In the genomic region with DNA sequence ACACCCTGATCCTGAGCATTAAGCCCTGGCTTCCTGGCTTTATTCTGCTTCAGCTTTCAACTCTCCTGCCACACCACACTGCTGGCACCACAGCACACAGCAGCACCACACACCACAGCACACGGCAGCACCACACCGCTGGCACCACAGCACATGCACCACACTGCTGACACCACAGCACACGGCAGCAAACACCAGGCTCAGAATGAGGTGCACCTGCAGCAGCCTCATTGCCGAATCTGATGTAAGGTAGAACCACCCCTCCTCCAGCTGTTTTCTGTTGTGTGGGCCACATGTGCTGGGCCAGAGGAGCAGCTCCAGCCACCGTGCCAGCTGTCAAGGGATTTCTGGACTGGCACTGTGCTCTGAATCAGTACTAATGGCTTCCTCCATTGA, we compare ENCODE assay signal across 12 mouse cellular contexts. TPM values are rescaled to one million over a fixed set of nuclear protein-coding genes. Genes with fewer than 3 reads are reported as not detected.
DNase-seq lines count a peak whose midpoint lies in the region; ATAC-seq and TF ChIP-seq lines count a peak whose summit lies in the region.
"Had no signal": no experiment of that assay in that cellular context is flagged by ENCODE, and none has a peak within 500 bp of the region (broad histone marks: within the 10 kb centered on the region; RNA-seq: fewer than 3 reads in every experiment).

No protein-coding gene starts in this region.

- H3K36me3 ChIP-seq in erythroblast, embryonic 14.5 days (ENCODE audit: control insufficient read depth) = peaks cover 73% of the 10 kb centered on the region
- H3K36me3 ChIP-seq in limb, embryonic 14.5 days (ENCODE audit: control insufficient read depth, insufficient read depth, low read length) = peaks cover 52% of the 10 kb centered on the region
- H3K36me3 ChIP-seq in limb, embryonic 10.5 days = peaks cover 94% of the 10 kb centered on the region
- no peaks in the 10 kb centered on the region for H3K36me3 ChIP-seq in hindbrain, embryonic 16.5 days (ENCODE audit: control insufficient read depth, insufficient read depth, low read length)
- H3K36me3 ChIP-seq: stomach, embryonic 15.5 days had no signal

- H3K9me3 ChIP-seq in erythroblast, embryonic 14.5 days (ENCODE audit: control insufficient read depth, low read length) = no peaks in the 10 kb centered on the region
- no peaks in the 10 kb centered on the region for H3K9me3 ChIP-seq in limb, embryonic 14.5 days (ENCODE audit: control insufficient read depth, low read length)
- H3K9me3 ChIP-seq in limb, embryonic 10.5 days (replicated peaks) = no peaks in the 10 kb centered on the region
- no peaks in the 10 kb centered on the region for H3K9me3 ChIP-seq in hindbrain, embryonic 16.5 days (ENCODE audit: control insufficient read depth, low read length)
- H3K9me3 ChIP-seq: limb, embryonic 15.5 days; neural tube, embryonic 12.5 days; stomach, embryonic 15.5 days had no signal

- H3K4me3 ChIP-seq in erythroblast, embryonic 14.5 days (replicated peaks) = peak overlapping the region; percentile 36
- H3K4me3 ChIP-seq in limb, embryonic 14.5 days (replicated peaks; ENCODE audit: low read length) = no peak overlapping the region
- H3K4me3 ChIP-seq in limb, embryonic 10.5 days = no peak overlapping the region
- H3K4me3 ChIP-seq in hindbrain, embryonic 16.5 days (ENCODE audit: low read length) = no peak overlapping the region
- H3K4me3 ChIP-seq: limb, embryonic 15.5 days; neural tube, embryonic 12.5 days; stomach, embryonic 15.5 days had no signal

- no peak overlapping the region for H3K4me2 ChIP-seq in limb, embryonic 14.5 days (replicated peaks; ENCODE audit: low read depth, low read length, severe bottlenecking)
- no peak overlapping the region for H3K4me2 ChIP-seq in hindbrain, embryonic 16.5 days (ENCODE audit: low read length)
- H3K4me2 ChIP-seq: limb, embryonic 15.5 days; neural tube, embryonic 12.5 days; stomach, embryonic 15.5 days had no signal

- no peak for TF ChIP-seq POLR2A in limb, embryonic 14.5 days (IDR thresholded peaks at IDR 0.05; ENCODE audit: borderline replicate concordance, extremely low read depth, insufficient read depth, insufficient read length)

- H3K27me3 ChIP-seq in erythroblast, embryonic 14.5 days (ENCODE audit: control insufficient read depth) = no peaks in the 10 kb centered on the region
- no peaks in the 10 kb centered on the region for H3K27me3 ChIP-seq in limb, embryonic 14.5 days (ENCODE audit: control insufficient read depth, insufficient read depth, low read length)
- H3K27me3 ChIP-seq in limb, embryonic 10.5 days (ENCODE audit: low read depth, poor library complexity, severe bottlenecking) = no peaks in the 10 kb centered on the region
- H3K27me3 ChIP-seq in hindbrain, embryonic 16.5 days (replicated peaks; ENCODE audit: control insufficient read depth, insufficient read depth, low read length) = no peaks in the 10 kb centered on the region
- H3K27me3 ChIP-seq: limb, embryonic 15.5 days; neural tube, embryonic 12.5 days; stomach, embryonic 15.5 days had no signal

- 67% methylated on average over 5 of the region's 5 CpGs for WGBS in limb, embryonic 14.5 days
- 83% methylated on average over 5 of the region's 5 CpGs for WGBS in limb, embryonic 10.5 days
- 62% methylated on average over 5 of the region's 5 CpGs for WGBS in hindbrain, embryonic 16.5 days

- ATAC-seq in erythroblast, adult 5-6 weeks (replicated peaks; ENCODE audit: low FRiP score, poor library complexity, severe bottlenecking) = no peak
- ATAC-seq in limb, embryonic 14.5 days (ENCODE audit: low FRiP score, low read depth) = 0 out of 2 replicates have a peak, but pooled peaks have one; percentile 3
- 0 out of 2 replicates have a peak, but pooled peaks have one; percentile 53 for ATAC-seq in hindbrain, embryonic 16.5 days
- no peak for ATAC-seq in erythroid progenitor cell, adult 5-6 weeks (replicated peaks; ENCODE audit: low FRiP score, poor library complexity, severe bottlenecking)

- H3K4me1 ChIP-seq in erythroblast, embryonic 14.5 days (ENCODE audit: control insufficient read depth) = peaks cover 68% of the 10 kb centered on the region
- H3K4me1 ChIP-seq in limb, embryonic 14.5 days (ENCODE audit: control insufficient read depth, insufficient read depth, low read length) = peaks cover 35% of the 10 kb centered on the region
- peaks cover 19% of the 10 kb centered on the region; the same call in 1 of the 2 replicates for H3K4me1 ChIP-seq in limb, embryonic 10.5 days
- peaks cover 15% of the 10 kb centered on the region for H3K4me1 ChIP-seq in hindbrain, embryonic 16.5 days (ENCODE audit: control insufficient read depth, insufficient read depth, low read depth, low read length)

- H3K9ac ChIP-seq in limb, embryonic 14.5 days (ENCODE audit: low read depth, low read length, severe bottlenecking) = no peak overlapping the region
- no peak overlapping the region for H3K9ac ChIP-seq in hindbrain, embryonic 16.5 days (ENCODE audit: low read depth, low read length)
- H3K9ac ChIP-seq: limb, embryonic 15.5 days; neural tube, embryonic 12.5 days; stomach, embryonic 15.5 days had no signal

- H3K27ac ChIP-seq in limb, embryonic 14.5 days (replicated peaks; ENCODE audit: low read depth, low read length) = no peak overlapping the region
- no peak overlapping the region for H3K27ac ChIP-seq in limb, embryonic 10.5 days
- H3K27ac ChIP-seq in hindbrain, embryonic 16.5 days (ENCODE audit: low read depth, low read length) = no peak overlapping the region
- H3K27ac ChIP-seq: limb, embryonic 15.5 days; neural tube, embryonic 12.5 days had no signal

- no peak for DNase-seq in limb, embryonic 14.5 days (ENCODE audit: low spot score)
- DNase-seq in limb, embryonic 10.5 days (ENCODE audit: low spot score) = no peak
- DNase-seq in thymus, adult 18-20 months = peak; percentile 27 to 55
- DNase-seq in spleen, adult 18-20 months = no peak
- DNase-seq: right cerebral cortex, postnatal 14 days had no signal

RNA-seq across cellular contexts. Expression of gene Bcl2l11, which starts 30.2 kb away (rescaled TPM):
- polyA plus RNA-seq in erythroblast, embryonic 14.5 days (2012) = 0.67 and 1.2 TPM in 2 replicates
- 3.8 and 4.0 TPM in 2 replicates for total RNA-seq in erythroblast, adult 5-6 weeks (2015; ENCODE audit: low replicate concordance)
- total RNA-seq in erythroblast, adult 5-6 weeks (2017; ENCODE audit: low replicate concordance) = 8.1 and 14.8 TPM in 2 replicates
- 30.5 and 34.6 TPM in 2 replicates for polyA plus RNA-seq in limb, embryonic 14.5 days (2012; rRNA removed)
- 18.3 and 22.7 TPM in 2 replicates for polyA plus RNA-seq in limb, embryonic 14.5 days (2014; fragmentation: Nextera tagmentation; extraction: Ambion mirVana)
- 28.4 and 35.9 TPM in 2 replicates for polyA plus RNA-seq in limb, embryonic 10.5 days (2016; fragmentation: Nextera tagmentation; extraction: Ambion mirVana)
- 8.6 and 12.2 TPM in 2 replicates for polyA plus RNA-seq in hindbrain, embryonic 16.5 days (2015; fragmentation: Nextera tagmentation; extraction: Ambion mirVana)
- total RNA-seq in erythroid progenitor cell, adult 5-6 weeks (2015; ENCODE audit: low replicate concordance) = 6.7 and 13.7 TPM in 2 replicates
- total RNA-seq in erythroid progenitor cell, adult 5-6 weeks (2017; ENCODE audit: low replicate concordance) = 17.2 and 20.7 TPM in 2 replicates

Comparison
In these comparisons a context has a peak if more than half of its experiments do, and no peak if none do; other contexts are left out.
1. ATAC-seq: peak in limb, embryonic 14.5 days (single experiment) and hindbrain, embryonic 16.5 days (single experiment); none in erythroblast, adult 5-6 weeks (single experiment) and erythroid progenitor cell, adult 5-6 weeks (single experiment).
2. DNase-seq: peak in thymus, adult 18-20 months (2 of 2); none in limb, embryonic 14.5 days (single experiment), limb, embryonic 10.5 days (single experiment) and spleen, adult 18-20 months (0 of 2).